Mouse (Mus musculus): Measurements from ENCODE around the gene Prr15l. TPM values are rescaled to one million over a fixed set of nuclear protein-coding genes. Genes with fewer than 3 reads are reported as not detected.

Gene Prr15l
- polyA plus RNA-seq, 2 experiments = 2.8 to 4.9 TPM

DNA sequence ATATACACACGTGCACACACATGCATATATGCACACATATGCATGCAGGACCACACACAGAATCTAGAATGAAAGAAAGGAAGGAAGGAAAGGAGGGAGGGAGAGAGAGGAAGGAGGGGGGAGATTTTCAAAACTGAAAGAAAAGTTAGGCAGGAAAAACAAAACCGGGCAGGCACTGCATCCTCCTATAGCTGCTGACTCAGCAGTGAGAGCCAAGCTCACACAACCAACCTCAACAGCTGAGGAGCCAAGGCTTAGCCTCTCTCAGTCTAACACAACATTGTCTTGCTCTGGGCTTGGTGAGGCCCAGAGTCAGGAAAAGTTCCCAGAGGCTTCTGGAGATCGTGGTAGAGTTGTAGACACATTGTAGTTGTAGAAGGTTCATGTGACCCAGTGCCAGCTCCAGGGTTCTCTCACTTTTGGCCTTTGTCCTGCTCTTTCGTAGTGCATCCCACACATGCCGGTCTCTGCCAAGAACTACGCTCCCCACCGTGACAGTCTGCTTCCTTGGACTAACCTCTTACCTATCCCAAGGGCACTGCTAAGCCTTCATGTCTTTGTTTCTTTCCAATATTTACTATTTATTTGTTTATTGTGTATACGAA, 40.9 kb upstream of the Prr15l start:
- ATAC-seq (ENCODE audit: insufficient read depth) (no peak), DNase-seq (ENCODE audit: low read depth in 3 of 3, low spot score in 3 of 3) (no peak)
- no peaks in the 10 kb centered on the region for H3K36me3 ChIP-seq (replicated peaks; ENCODE audit: control insufficient read depth, insufficient read depth, low read depth)
- H3K4me2 ChIP-seq (ENCODE audit: low read depth) = no peak overlapping the region
- H3K27me3 ChIP-seq (ENCODE audit: control insufficient read depth, insufficient read depth, low read length) = no peaks in the 10 kb centered on the region
- TF ChIP-seq CTCF (IDR thresholded peaks at IDR 0.05; ENCODE audit: low read depth) (no peak), EP300 (IDR thresholded peaks at IDR 0.05; ENCODE audit: low read depth) (no peak)
- H3K27ac ChIP-seq = no peak overlapping the region
- no peaks in the 10 kb centered on the region; a peak in 1 of 4 replicates for H3K4me1 ChIP-seq (replicated peaks; ENCODE audit: control insufficient read depth in 2 of 2, insufficient read depth in 2 of 2, low read length in 1 of 2)
- no peak overlapping the region for H3K9ac ChIP-seq (replicated peaks)
- H3K9me3 ChIP-seq (ENCODE audit: control insufficient read depth, low read length) = no peaks in the 10 kb centered on the region
- H3K4me3 ChIP-seq (ENCODE audit: insufficient read depth in 1 of 2, low read depth in 2 of 2, low read length in 2 of 2) = no peak overlapping the region
- WGBS (ENCODE audit: insufficient replicate concordance) = 61% methylated on average over 8 of the region's 8 CpGs

DNA sequence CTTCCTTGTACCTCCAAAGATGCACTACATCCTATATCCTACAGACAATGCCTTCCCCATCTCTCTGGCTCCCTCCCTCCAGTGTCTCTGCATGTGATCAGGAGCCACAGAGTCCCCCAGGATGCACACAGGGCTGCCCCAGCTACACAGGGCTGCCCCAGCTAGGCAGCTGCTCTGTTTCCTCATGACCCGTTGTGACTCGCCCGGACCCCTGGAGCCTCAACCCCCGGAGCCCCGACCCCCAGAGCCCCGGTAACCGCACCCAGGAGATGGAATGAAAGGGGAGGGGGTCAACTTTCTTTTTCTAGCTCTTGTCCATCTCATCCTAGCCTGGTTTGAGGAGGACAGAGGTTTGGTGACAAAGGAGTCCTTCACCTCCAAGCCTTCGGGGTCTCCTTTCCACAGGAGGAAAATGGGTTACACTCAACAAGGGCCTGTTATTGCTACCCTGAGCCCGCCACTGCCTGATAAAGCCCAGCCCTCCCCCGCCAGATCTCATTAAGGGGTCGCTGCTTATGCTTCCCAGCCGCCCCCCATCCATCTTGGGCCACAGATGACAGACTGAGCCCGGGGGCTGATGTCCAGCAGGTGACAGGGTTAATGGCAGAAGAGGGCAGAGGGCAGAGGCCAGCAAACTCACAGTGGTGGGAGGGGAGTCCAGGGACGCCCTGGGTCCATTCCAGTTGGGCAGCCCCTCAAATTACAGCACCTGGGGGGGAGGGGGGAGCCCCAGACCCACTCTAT, 35.9 kb upstream of the Prr15l start:
- Histone ChIP-seq H3K4me2 (ENCODE audit: low read depth) (no peak overlapping the region), H3K4me1 (replicated peaks; ENCODE audit: control insufficient read depth in 2 of 2, insufficient read depth in 2 of 2, low read length in 1 of 2) (peaks cover 0 to 2% of the 10 kb centered on the region in 2 experiments; a peak in 2 of 4 replicates), H3K9ac (replicated peaks) (no peak overlapping the region), H3K27me3 (ENCODE audit: control insufficient read depth, insufficient read depth, low read length) (no peaks in the 10 kb centered on the region; the same call in 1 of the 2 replicates), H3K4me3 (ENCODE audit: insufficient read depth in 1 of 2, low read depth in 2 of 2, low read length in 2 of 2) (no peak overlapping the region), H3K9me3 (ENCODE audit: control insufficient read depth, low read length) (no peaks in the 10 kb centered on the region), H3K27ac (no peak overlapping the region), H3K36me3 (replicated peaks; ENCODE audit: control insufficient read depth, insufficient read depth, low read depth) (no peaks in the 10 kb centered on the region)
- TF ChIP-seq CTCF (IDR thresholded peaks at IDR 0.05; ENCODE audit: low read depth) (no peak), EP300 (IDR thresholded peaks at IDR 0.05; ENCODE audit: low read depth) (no peak)
- 62% methylated on average over 14 of the region's 14 CpGs for WGBS (ENCODE audit: insufficient replicate concordance)
- ATAC-seq (ENCODE audit: insufficient read depth) (no peak), DNase-seq (ENCODE audit: low read depth in 3 of 3, low spot score in 3 of 3) (no peak)

DNA sequence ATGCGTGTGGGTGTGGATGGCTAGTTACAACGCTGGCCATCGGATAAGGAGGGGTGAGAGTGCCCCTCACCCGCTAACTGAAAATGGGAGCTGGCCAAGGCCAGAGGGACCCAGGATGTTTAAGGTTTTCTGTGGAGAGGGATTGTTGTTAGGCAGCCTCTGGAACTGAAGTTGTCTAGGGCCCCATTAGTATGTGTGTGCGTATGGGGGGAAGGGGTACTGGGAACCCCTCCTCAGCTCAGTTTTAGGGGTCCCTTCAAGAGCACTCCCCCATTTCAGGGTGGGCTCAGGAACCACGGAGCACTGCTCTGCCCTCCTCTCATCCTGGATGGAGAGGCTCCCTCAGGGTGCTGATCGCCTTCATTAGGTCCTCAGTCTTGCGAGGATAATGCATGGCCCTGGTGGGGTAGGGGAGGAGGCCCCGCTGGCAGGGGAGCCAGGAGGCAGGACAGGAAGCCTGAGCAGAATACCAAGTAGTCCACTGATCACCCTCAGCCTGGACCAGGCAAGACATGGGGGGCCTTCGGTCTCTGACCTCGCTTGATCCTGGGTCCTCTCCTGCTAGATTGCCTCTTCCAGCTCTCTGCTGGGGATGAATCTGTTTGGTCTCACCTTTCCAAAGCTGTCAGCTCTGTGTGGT, 34.6 kb upstream of the Prr15l start:
- Histone ChIP-seq H3K9ac (replicated peaks) (no peak overlapping the region), H3K4me3 (ENCODE audit: insufficient read depth in 1 of 2, low read depth in 2 of 2, low read length in 2 of 2) (no peak overlapping the region), H3K4me2 (ENCODE audit: low read depth) (no peak overlapping the region), H3K27me3 (ENCODE audit: control insufficient read depth, insufficient read depth, low read length) (no peaks in the 10 kb centered on the region; the same call in 1 of the 2 replicates), H3K9me3 (ENCODE audit: control insufficient read depth, low read length) (no peaks in the 10 kb centered on the region), H3K36me3 (replicated peaks; ENCODE audit: control insufficient read depth, insufficient read depth, low read depth) (no peaks in the 10 kb centered on the region), H3K27ac (no peak overlapping the region), H3K4me1 (replicated peaks; ENCODE audit: control insufficient read depth in 2 of 2, insufficient read depth in 2 of 2, low read length in 1 of 2) (peaks cover 0 to 2% of the 10 kb centered on the region in 2 experiments; a peak in 1 of 4 replicates)
- no peak for DNase-seq (ENCODE audit: low read depth in 3 of 3, low spot score in 3 of 3)
- TF ChIP-seq EP300 (IDR thresholded peaks at IDR 0.05; ENCODE audit: low read depth) (no peak), CTCF (IDR thresholded peaks at IDR 0.05; ENCODE audit: low read depth) (no peak)
- ATAC-seq (ENCODE audit: insufficient read depth) = no peak
- 62% methylated on average over 11 of the region's 11 CpGs for WGBS (ENCODE audit: insufficient replicate concordance)

DNA sequence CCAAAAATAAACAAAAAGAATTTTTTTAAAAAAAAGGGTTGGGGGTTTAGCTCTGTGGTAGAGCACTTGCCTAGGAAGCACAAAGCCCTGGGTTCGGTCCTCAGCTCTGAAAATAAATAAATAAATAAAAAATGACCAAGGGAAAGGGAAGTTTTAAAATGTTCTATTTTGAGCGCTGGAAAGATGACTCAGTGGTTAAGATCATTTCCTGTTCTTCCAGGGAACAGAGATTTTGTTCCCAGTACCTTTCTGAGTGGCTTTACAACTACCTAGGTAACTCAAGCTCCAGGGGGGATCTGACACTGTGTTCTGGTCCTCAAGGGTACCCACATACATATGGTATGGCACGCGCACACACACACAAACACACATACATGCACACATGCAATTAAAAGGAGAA, 32.0 kb upstream of the Prr15l start:
- H3K27ac ChIP-seq = no peak overlapping the region
- no peak overlapping the region for H3K9ac ChIP-seq (replicated peaks)
- no peaks in the 10 kb centered on the region; the same call in 1 of the 2 replicates for H3K27me3 ChIP-seq (ENCODE audit: control insufficient read depth, insufficient read depth, low read length)
- no peaks in the 10 kb centered on the region for H3K36me3 ChIP-seq (replicated peaks; ENCODE audit: control insufficient read depth, insufficient read depth, low read depth)
- no peaks in the 10 kb centered on the region for H3K9me3 ChIP-seq (ENCODE audit: control insufficient read depth, low read length)
- peaks cover 0 to 2% of the 10 kb centered on the region in 2 experiments; a peak in 1 of 4 replicates for H3K4me1 ChIP-seq (replicated peaks; ENCODE audit: control insufficient read depth in 2 of 2, insufficient read depth in 2 of 2, low read length in 1 of 2)
- H3K4me2 ChIP-seq (ENCODE audit: low read depth) = no peak overlapping the region
- DNase-seq (ENCODE audit: low read depth in 3 of 3, low spot score in 3 of 3) (no peak), ATAC-seq (ENCODE audit: insufficient read depth) (no peak)
- H3K4me3 ChIP-seq (ENCODE audit: insufficient read depth in 1 of 2, low read depth in 2 of 2, low read length in 2 of 2) = no peak overlapping the region
- TF ChIP-seq EP300 (IDR thresholded peaks at IDR 0.05; ENCODE audit: low read depth) (no peak), CTCF (IDR thresholded peaks at IDR 0.05; ENCODE audit: low read depth) (no peak)
- 50% methylated on average over 4 of the region's 4 CpGs for WGBS (ENCODE audit: insufficient replicate concordance)

All from liver, embryonic 14.5 days (tissue).